Mouse (Mus musculus) brain, embryonic 18.5 days (tissue): ENCODE results near the gene Dnajc28.

ENCODE experiments used
- DNase-seq: peaks from one replicate; pipeline ENCODE4 v3.0.0-alpha.2; 2012; ENCODE audit warnings: low read depth, low spot score

Gene Dnajc28

DNA sequence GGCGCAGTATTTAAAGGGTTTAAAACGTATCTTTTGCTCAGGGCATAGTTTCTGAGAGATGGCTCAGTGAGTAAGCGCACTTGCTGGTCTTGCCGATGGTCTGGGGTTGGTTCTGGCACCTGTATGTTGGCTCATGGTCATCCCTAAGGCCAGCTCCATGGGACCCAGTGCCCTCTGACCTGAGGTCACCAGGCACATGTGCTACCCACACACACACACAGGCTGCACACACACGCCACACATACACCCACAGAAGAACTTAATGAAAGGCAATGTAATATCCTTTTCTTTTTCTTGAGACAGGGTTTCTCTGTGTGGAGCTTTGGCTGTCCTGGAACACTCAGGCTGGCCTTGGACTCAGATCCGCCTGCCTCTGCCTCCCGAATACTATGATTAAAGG lies 14.1 kb upstream of the Dnajc28 start:
- no peak for DNase-seq

DNA sequence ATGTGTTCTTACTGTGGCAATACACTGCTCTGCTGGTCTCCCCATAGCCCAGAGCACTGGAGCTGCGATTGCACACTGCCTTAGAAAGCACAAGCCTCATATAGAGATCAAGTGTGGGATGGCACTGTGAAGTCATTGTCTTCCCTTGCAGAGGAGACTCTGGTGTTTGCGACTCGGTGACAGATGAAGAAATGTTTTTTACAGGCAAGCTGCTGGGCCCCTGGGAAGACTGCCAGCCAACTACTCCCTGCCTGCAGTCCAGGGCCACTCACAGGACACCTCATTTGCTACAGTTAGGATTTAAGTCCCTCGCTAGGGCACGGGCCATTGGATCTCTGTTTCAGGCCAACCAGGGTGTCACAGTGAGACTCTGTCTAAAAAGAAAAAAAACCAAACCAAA lies 13.6 kb upstream of the Dnajc28 start:
- DNase-seq = no peak

DNA sequence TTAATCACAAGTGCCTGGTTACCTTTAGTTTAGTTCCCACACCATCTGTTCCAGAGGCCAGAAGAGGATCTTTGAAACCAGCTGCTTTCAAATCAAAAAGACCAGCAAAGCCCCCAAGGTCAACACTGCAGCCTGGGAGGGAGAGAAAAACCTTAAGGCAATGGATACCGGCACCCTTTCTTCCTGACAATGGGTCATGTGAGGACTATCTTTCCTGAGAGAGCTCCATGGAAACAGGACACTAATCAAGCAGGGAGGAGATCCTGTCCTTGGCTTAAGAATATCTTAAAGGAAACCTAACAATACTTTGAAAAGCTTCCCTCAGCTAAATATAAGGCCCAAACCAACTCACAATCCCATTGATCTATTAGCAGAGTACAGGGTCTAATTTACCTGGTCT lies 11.8 kb upstream of the Dnajc28 start:
- DNase-seq = no peak

DNA sequence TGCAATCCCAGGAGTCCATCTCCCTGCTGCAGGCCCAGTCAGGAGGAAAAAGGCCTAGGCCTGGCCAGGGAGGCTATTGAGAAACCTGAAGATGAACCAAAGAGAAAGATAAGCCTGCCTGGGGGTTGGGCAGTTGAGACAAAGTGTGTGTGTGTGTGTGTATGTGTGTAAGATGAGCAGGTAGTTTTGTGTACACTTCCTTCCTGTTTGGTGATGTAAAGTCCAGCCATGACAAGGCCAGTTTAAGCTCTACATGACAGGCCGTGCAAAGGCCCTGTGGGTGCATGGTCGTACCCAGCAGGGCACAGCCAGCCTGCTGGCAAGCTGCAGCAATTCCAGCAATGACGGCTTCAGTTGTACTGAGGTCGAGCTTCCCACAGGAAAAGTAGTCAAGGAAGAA lies 10.9 kb upstream of the Dnajc28 start:
- DNase-seq = no peak

DNA sequence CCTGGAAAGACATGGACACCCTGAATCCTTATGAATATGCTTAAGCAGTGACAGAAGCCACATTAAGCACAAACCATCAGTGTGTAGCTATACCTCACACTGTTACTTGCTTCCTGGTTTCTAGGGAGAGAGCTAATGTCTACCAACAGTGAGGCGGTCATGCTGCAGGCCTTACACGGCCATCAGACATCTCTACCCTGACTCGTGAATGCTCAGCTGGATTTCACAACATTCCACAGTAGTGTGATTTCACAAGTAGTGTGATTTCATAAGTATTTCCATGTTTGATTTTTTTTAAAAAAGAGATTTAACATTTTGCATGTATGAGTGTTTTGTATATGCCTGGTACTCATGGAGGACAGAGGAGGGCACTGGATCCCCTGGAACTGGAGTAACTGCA lies 9.8 kb upstream of the Dnajc28 start:
- DNase-seq = no peak

DNA sequence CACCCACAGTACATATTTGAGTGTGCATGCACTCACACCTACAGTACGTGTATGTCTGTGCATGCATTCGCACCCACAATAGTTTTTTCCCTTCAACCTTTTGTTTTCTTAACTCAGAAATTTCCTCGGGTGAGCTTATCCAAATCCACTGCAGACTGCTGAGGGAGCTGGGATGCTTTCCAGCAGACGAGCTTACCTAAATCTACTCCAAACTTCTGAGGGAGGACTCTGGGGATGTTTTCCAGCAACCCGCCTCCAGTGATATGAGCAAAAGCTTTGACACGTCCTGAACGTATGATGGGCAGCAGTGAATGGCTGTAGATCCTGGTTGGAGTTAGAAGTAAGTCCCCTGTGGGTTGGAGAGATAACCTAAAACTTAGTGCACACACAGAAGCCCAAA lies 9.0 kb upstream of the Dnajc28 start:
- DNase-seq = no peak

DNA sequence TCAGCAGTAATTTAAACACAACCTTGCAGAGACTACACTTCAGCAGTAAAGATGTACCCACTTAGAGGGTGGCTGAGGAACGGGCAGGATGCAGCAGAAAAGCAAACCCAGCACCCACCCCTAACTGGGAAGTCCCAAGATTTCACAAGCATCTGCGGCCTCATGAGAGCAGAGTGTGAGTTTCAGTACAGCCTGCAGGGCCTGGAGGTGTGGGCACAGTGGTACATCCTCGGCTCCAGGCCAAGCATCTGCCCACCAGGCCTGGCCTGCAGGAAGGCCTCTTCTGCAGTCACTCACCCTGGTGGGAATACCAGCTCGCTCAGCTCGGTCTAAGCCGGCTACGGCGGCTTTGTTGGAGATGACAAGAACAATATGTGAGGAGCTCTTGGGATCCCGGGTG lies 4.2 kb upstream of the Dnajc28 start:
- no peak for DNase-seq

DNA sequence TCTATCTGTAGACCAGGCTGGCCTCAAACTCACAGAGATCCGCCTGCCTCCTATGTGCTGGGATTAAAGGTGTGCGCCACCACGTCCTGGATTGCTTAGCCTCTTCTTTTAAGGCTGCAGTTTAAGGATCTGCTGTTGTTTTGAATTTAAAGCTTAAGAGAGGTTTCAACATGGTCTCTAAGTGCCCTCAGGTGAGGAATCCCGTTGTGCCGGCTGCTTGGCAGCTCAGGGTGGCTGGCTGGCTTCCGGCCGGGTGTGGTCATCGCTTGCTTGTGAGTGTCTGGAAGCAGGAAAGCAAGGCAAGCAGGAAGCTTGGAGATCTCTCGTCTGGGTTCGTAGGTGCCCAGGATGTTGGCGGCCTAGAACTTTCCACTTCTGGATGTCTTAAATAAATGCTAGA lies 2.2 kb upstream of the Dnajc28 start:
- DNase-seq = no peak

DNA sequence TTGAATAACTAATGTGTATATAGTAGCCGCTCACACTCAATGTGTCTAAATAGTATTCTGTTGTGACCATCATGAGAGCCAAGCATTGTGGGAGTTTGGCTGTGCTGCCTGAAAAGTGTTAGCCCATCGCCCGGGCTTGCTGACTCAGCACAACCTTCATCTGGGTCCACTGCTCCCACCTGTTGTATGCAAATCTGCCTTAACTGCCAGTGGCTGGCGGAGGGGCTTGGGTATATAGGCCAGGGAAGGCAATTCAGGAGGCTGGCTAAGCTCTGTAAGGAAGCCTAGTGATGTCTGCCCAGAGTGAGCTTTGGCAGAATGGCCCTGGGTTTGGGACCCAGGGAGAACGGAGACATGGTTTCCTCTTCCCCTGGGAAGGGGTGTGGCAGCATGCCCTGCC lies 1.4 kb upstream of the Dnajc28 start:
- no peak for DNase-seq

DNA sequence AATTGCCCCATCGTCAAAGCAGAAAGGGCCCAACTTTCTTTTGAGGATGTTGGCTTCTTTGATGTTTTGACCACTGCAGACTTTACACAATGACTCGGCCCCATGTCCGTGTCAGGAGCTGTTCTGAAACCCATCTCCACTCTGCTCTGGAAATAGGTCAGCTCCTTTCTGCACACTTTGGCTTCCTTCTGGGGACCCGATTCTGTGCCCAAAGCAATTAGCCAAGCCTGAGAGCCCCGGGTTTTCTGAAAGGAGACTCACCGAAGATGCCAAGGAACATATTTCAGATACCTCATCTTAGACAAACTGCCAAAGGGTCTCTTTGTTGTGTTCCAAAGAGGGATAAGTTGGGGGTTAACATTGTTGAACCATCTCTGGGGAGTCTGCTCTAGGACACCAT lies 4.3 kb downstream of the Dnajc28 start:
- DNase-seq = no peak

DNA sequence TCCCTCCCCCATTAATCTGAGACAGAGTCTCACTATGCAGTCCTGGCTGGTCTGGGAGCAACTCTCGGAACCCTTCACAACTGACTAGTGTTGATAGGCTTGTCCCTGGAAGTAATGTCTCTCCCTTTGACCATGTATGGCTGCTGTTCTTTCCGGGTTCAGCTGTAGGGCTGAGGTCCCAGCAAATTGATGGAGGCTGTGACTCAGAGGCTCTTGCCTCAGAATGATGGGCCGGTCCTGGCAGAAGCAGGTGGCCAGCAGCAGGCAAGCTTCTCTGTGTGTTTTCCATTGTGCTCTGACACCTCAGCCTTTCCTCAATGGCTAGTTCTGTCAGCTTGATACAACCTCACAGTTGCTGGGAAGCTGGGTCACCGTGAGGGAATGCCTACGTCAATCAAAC lies 6.3 kb downstream of the Dnajc28 start:
- no peak for DNase-seq

DNA sequence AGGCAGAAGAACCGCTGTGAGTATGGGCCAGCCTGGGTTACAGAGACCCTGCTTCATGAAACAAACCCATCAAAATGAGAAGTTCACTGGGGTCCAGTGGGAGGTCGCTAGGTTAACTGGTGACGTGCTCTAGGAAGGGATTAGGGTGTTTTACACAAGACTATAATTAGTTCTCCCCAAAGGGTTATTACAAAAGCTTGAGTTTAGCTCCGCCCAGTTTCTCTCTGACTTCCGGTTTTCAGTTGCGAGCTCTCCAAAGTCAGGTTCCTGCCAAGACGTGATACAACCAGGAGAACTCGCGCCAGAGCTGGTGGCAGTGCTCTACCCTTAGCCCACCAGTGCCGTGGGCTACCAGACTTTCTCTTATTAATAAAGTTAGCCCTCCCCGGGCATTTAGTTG lies 7.6 kb downstream of the Dnajc28 start:
- DNase-seq = no peak

DNA sequence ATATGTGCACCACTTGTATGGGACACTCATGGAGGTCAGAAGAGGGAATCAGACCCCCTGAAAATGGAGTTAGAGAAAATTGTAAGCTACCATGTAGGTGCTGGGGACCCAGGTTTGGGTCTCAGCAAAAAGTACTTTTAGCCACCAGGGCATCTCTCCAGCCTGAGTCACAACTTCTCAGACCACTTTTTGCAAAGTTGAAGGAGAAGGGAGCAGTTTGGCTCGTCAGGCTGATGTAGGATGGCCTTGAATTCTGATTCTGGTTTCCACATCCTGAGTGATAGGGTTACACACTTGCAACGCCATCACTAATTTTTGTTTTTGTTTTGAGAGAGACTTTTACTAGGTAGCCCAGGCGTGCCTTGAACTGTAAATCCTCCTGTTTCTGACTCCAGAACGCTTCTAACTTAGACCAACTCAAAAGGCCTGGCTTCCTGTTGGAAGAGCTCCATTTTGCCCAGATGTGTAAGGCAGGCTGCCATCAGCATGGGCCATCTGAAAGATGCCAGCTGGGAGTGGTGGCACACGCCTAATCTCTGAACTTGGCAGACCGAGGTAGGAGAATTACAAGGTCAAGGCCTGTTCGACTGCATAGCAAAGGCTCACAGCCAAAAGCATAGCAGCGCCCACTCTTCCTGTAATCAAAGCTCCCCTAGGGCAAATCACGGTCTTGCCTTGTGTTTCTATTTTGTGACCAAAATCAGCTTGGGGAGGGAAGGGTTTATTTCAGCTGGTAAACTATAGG lies 9.2 kb downstream of the Dnajc28 start:
- DNase-seq = no peak

DNA sequence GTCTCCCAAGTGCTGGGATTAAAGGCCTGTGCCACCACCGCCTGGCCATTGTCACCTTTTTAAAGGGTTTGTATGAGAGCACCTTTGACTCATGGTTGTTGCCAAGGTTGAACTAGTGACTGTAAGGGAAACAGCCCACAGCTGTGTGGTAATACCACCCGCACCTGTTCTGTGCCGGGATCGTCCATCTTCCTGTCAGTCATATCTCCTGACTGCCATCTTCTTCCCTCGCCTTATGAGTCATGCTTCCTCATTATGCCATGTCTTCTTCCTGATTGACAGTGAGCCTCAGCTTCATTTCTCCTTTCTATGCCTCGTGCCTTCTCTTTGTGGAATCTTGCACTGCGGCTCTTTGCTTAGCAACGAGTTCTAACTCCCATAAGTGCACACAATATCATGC lies 11.9 kb downstream of the Dnajc28 start:
- DNase-seq = no peak

DNA sequence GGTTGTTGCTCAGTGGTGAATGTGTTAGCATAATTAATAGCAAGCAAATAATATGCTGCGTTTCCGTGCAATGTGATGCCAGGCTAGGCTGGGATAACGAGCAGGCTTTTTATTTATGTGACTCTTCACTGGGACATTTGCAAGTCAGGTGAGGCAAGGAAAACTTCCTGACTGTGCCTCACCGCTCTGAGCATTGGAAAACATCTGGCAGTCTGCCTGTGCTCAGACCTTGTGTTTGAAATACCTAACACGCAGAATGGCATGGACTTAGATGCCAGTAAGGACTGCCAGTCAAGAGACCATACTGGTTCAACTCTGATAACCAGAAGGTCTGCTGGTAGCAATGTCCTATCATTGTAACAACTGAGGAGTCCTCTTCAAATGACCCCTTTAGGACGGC lies 13.7 kb downstream of the Dnajc28 start:
- DNase-seq = no peak

DNA sequence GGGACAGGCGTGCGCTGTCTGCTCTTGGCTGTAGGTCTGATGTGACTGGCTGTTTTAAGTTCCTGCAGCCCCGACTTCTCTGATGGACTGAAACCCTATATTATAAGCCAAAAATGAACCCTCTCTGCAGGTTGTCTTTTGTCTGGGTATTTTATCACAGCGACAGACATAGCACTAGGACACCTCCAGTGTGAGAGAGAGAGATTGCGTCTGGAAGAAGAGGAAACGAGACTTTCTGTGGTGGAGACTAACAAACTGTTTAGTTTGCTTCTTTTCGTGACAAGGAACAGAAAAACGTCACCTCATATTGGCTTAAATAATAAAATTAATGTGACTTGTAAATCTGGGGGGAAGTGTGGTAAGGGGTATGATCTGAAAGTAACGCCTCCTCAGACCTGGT lies 17.1 kb downstream of the Dnajc28 start:
- no peak for DNase-seq

DNA sequence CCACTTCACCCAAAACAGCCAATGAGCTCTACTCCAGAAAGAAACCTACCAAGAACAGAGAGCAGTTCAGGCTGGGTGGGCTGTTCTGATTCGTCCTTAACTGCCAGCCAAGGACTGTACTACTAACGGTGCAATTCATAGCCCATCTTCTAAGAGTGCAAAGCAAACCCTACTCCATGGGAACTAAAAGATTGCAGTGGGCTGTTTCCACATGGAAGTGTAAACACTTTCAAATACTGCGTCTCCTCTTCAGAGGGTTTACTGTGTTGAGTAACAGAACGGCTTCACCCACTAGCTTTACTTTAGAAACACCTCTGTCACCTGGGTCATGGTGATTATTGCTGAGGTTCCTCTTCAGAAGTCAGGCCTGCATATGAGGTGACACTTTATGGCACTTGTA lies 17.7 kb downstream of the Dnajc28 start:
- DNase-seq = no peak

DNA sequence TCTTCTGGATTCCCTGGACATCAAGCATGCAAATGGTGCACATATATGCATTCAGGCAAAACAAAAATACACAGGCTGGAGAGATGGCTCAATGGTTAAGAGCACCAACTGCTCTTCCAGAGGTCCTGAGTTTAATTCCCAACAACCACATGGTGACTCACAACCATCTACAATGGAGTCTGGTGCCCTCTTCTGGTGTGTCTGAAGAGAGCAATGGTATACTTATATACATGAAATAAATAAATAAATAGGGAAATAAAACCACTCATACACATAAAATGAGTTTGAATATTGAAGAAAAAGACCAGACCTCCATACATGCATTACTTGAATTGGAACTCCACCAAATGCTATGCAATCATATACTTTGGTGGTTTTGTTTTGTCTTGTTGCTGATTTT lies 19.6 kb downstream of the Dnajc28 start:
- no peak for DNase-seq

DNA sequence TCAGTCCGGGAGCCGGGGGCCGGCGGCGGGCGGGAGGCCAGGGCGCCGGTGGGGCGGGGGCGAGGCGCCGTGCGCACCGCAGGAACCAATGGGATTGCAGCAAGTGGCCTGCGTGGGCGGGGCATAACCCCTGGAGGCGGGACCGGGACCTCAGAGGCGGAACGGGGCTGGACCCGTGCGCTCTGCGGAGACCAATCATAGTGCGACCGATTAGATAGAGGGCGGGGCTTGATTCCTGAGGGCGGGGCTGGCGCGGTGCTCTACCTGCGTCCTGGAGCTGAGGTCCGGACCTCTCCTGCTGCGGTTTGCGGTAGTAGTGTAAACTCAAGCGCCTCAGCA lies 21.2 kb downstream of the Dnajc28 start, which contains the start of gene Tmem50b:
Gene Tmem50b (minus strand): TSS at position 129 of the 339 bp plus-strand sequence.
- peak; percentile 92 for DNase-seq

DNA sequence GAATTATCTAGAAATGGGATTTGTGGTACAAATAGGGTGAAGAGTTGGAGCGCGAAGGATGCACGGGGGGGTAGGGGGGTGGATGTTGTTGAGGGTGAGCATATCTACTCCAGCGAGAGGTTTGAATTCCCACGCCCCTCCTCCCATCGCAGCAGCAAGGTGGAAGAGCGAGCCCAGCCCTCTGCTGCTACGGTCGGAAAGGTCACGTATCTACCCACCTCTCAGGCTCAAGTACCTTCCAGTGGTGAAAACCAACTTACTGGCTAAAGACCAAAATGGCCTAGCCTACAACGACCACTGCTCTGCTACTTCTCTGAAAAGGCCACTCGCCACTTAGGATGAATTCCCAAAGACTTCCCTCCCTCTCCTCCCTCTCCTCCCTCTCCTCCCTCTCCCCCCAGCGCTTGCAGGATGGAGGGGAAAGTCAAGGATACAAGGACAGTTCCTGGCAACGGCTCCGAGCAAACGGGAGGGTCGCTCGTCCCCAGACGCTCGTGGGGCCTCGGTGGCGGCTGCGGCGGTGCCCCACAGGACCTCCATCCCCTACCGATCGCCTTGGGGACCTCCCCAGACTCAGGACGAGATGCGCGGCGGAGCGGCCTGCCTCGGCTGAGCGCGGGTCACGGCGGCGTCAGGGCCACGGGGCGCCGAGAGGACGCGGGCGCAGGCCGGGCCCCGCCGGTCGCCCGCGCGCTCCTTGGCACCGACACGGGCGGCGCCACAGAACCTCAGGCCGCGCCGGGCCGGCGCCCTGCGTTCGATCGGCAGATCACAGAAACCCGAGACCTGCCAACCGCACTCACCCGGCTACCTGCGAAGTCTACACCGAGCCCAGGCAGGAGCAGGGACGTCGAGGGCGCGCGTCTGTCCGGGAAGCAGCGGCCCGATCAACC lies 21.8 kb downstream of the Dnajc28 start:
- DNase-seq = no peak

DNA sequence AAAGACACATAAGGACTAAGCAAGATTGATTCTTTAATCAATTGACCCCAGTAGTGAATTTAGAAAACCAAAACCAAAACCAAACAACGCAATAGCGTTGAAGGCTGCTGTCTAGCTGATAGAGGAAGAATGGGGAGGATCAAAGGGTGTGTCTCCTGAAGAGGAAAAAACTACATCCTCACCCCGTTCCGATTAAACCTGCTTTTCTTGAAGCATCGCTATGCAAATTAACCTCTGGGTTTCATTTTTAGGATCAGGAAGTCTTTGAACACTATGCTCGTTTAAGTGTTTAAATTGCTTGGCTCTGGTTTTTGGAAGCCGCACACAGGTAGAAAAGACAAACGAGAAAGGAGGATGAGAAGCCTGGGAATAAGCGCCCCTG lies 22.4 kb downstream of the Dnajc28 start:
- DNase-seq = no peak

DNA sequence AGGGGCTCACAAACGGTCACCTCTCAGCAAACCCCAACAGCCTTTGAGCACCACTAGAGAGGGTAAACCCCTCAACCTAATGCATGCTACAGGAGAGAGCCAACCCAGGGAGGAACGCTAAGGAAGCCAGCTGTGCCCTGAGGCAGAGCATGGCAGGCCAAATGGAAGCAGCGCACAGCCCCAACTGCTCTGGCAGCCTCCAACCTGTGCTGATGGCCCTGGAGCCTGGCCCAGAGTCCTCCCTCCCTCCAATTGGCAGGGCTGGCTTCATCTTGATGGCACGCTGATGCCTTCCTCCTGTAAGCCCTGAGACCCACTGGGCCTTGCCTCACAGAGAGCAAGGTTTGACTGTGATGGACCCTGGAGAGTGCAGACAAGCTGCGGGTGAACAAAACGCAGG lies 23.8 kb downstream of the Dnajc28 start:
- DNase-seq = no peak

DNA sequence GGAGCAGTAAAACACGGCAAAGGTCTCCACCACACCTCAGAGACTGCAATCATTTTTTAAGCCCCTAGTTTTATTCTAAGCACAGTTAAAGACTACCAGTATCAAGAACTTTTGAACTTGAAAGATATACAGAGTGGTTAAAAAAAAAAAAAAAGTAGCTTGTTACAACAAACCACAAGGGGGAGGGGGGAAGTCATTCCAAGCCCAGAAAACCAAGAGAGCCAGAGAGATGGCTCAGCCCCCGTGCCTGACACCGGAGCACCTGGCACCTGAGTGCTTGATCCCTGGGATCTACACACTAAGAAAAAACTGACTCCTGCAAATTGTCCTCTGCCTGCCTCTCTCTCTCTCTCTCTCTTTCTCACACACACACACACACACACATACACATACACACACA lies 25.6 kb downstream of the Dnajc28 start:
- DNase-seq = no peak
